Mouse (Mus musculus) neural tube, embryonic 11.5 days (tissue): ENCODE measurements at regions not wholly inside any gene's neighbourhood (a gene's known extent, or its start where the extent isn't known, plus 50 kb on each side); places are given as distances from the start of the nearest gene placed in this dataset.

Experiments
- ATAC-seq: fragments of 200-750 bp; cut with Nextera tagmentation; 2 replicates; pipeline ENCODE4 v1.8.0; 2017; ENCODE audit warnings: moderate number of reproducible peaks, mild to moderate bottlenecking, moderate TSS enrichment, moderate library complexity; ENCODE audit not compliant: insufficient read depth, low FRiP score, low TSS enrichment
- DNase-seq: peaks from one replicate; pipeline ENCODE4 v3.0.0-alpha.2; 2015; ENCODE audit warnings: low spot score
- H3K27ac ChIP-seq: fragments of 300-500 bp; sonication (generic); 2 replicates; pipeline ENCODE4 v1.5.1; 2014; ENCODE audit warnings: low read depth, mild to moderate bottlenecking, low read length
- H3K27me3 ChIP-seq: fragments of 300-500 bp; sonication (generic); 2 replicates; pipeline ENCODE4 v1.6.1; 2014; ENCODE audit warnings: mild to moderate bottlenecking, low read length, mixed read lengths; ENCODE audit not compliant: control insufficient read depth, insufficient read depth
- H3K36me3 ChIP-seq: fragments of 300-500 bp; sonication (generic); 2 replicates; pipeline ENCODE4 v1.6.1; 2014; ENCODE audit warnings: mild to moderate bottlenecking, low read length, moderate library complexity, mixed read lengths; ENCODE audit not compliant: control insufficient read depth, insufficient read depth
- H3K4me1 ChIP-seq: fragments of 300-500 bp; sonication (generic); 2 replicates; pipeline ENCODE4 v1.6.1; 2014; ENCODE audit warnings: low read length, mixed read lengths; ENCODE audit not compliant: control insufficient read depth, insufficient read depth
- H3K4me2 ChIP-seq: fragments of 300-500 bp; sonication (generic); 2 replicates; pipeline ENCODE4 v1.6.1; 2014; ENCODE audit warnings: low read depth, mild to moderate bottlenecking, moderate library complexity
- H3K4me3 ChIP-seq: fragments of 300-500 bp; sonication (generic); 2 replicates; pipeline ENCODE4 v1.5.1; 2014; ENCODE audit warnings: low read depth, low read length
- H3K9ac ChIP-seq: fragments of 300-500 bp; sonication (generic); 2 replicates; pipeline ENCODE4 v1.6.1; 2014; ENCODE audit warnings: mild to moderate bottlenecking, low read length
- H3K9me3 ChIP-seq: fragments of 300-500 bp; sonication (generic); 2 replicates; pipeline ENCODE4 v1.6.1; 2016; ENCODE audit warnings: low read length; ENCODE audit not compliant: control insufficient read depth
- WGBS: fragments of 180-500 bp; shearing (Covaris S2); extraction: QIAGEN DNeasy Blood & Tissue Kit; methylation state at CpG from one replicate; pipeline ENCODE4 v1.1.7; 2014; 5-methylcytosine and 5-hydroxymethylcytosine counted together

GRCm38 (mm10) chr5:106139109-106139508, 262.7 kb downstream of the Zfp326 start:
- no peaks in the 10 kb centered on the region for H3K4me1 ChIP-seq
- ATAC-seq (no peak), DNase-seq (no peak)
- no peak overlapping the region for H3K9ac ChIP-seq
- no peak overlapping the region for H3K4me3 ChIP-seq
- H3K27ac ChIP-seq: no peak overlapping the region
- H3K4me2 ChIP-seq: no peak overlapping the region
- H3K9me3 ChIP-seq: no peaks in the 10 kb centered on the region
- no peaks in the 10 kb centered on the region for H3K36me3 ChIP-seq
- no peaks in the 10 kb centered on the region for H3K27me3 ChIP-seq

DNA sequence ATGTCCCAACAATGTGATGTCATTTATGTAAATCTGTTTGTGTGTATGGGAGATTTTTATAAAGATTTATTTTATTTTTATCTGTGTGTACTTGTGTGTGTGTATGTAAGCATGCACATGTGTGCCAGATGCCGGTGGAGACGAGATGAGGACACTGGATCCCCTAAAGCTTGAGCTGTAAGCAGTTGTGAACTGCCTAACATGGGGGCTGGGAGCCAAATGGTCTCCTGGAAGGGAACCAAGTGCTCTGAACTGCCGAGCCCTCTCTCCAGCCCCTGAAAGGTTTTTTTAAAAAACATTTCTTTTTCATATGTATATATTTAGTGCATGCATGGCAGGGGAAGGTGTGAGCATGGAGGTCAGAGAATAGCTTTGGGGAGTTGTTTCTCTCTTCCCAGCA, 246.6 kb downstream of the Zfp326 start:
- WGBS: 67% methylated on average over 3 of the region's 3 CpGs
- Histone ChIP-seq H3K9ac (no peak overlapping the region), H3K9me3 (no peaks in the 10 kb centered on the region), H3K4me2 (no peak overlapping the region), H3K4me1 (no peaks in the 10 kb centered on the region), H3K4me3 (no peak overlapping the region), H3K27me3 (no peaks in the 10 kb centered on the region), H3K36me3 (no peaks in the 10 kb centered on the region), H3K27ac (no peak overlapping the region)
- no peak for ATAC-seq
- no peak for DNase-seq

GRCm38 (mm10) chr5:106119584-106119983, 243.2 kb downstream of the Zfp326 start:
- Histone ChIP-seq H3K27me3 (no peaks in the 10 kb centered on the region), H3K4me1 (no peaks in the 10 kb centered on the region), H3K9me3 (no peaks in the 10 kb centered on the region), H3K4me3 (no peak overlapping the region), H3K36me3 (no peaks in the 10 kb centered on the region), H3K4me2 (no peak overlapping the region), H3K9ac (no peak overlapping the region), H3K27ac (no peak overlapping the region)
- 61% methylated on average over 1 of the region's 1 CpGs for WGBS
- DNase-seq: no peak
- no peak for ATAC-seq

GRCm38 (mm10) chr5:106113186-106113585, 236.8 kb downstream of the Zfp326 start:
- no peak overlapping the region for H3K27ac ChIP-seq
- H3K9me3 ChIP-seq: no peaks in the 10 kb centered on the region
- H3K4me1 ChIP-seq: peaks cover 4% of the 10 kb centered on the region; the same call in 1 of the 2 replicates
- DNase-seq: no peak
- ATAC-seq: no peak
- no peak overlapping the region for H3K4me2 ChIP-seq
- 77% methylated on average over 3 of the region's 3 CpGs for WGBS
- H3K9ac ChIP-seq: no peak overlapping the region
- H3K36me3 ChIP-seq: no peaks in the 10 kb centered on the region
- H3K4me3 ChIP-seq: no peak overlapping the region
- no peaks in the 10 kb centered on the region for H3K27me3 ChIP-seq

DNA sequence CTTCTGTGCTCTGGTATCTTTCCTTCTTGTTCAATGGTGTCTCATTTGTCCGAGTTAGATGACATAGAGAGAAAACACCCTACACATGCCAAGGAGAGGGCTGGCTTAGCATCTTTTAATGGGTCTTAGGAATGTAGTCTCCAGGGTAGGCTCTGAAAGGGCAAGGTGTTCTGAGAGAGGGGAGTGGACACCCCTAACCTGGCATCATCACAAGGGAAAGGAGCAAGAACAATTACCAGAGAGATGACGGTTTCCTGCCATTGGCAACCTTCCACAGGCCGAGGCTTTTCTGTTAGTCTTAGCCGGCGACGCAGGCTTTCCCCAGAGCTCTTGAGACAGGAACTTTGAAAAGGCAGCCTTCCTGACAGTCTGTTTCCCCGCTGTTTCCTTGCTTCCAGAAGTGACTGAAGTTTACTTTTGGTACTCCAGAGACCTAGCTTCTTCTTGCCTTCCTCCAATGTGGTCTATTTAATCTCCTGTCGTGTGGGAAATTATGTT, 232.2 kb downstream of the Zfp326 start:
- Histone ChIP-seq H3K4me3 (no peak overlapping the region), H3K9me3 (no peaks in the 10 kb centered on the region), H3K27ac (no peak overlapping the region), H3K9ac (no peak overlapping the region), H3K4me1 (peaks cover 4% of the 10 kb centered on the region; the same call in 1 of the 2 replicates), H3K4me2 (no peak overlapping the region), H3K27me3 (no peaks in the 10 kb centered on the region), H3K36me3 (no peaks in the 10 kb centered on the region)
- ATAC-seq (no peak), DNase-seq (no peak)
- 84% methylated on average over 8 of the region's 8 CpGs for WGBS

DNA sequence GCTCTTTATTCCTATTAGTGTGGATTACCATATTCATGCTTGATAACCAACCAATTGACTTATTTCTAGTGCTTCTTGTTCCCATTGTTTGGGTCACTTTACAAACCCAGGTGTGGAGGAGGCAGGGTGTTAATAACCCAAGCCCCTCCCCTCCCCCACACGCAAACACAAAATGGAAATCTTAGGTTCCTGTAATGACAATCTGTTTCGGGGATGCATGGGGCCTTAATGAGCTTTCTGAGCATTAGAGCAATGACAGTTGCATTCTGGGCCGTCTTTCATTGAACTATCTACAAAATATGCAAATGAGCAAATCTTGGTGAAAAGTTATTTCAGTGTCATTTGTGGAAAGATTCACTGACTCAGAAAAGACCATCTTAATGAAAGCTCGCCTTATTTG, 225.9 kb downstream of the Zfp326 start:
- Histone ChIP-seq H3K9ac (no peak overlapping the region), H3K27me3 (no peaks in the 10 kb centered on the region), H3K36me3 (no peaks in the 10 kb centered on the region), H3K4me1 (no peaks in the 10 kb centered on the region), H3K4me2 (no peak overlapping the region), H3K9me3 (no peaks in the 10 kb centered on the region), H3K4me3 (no peak overlapping the region), H3K27ac (no peak overlapping the region)
- 88% methylated on average over 4 of the region's 4 CpGs for WGBS
- DNase-seq (no peak), ATAC-seq (no peak)

DNA sequence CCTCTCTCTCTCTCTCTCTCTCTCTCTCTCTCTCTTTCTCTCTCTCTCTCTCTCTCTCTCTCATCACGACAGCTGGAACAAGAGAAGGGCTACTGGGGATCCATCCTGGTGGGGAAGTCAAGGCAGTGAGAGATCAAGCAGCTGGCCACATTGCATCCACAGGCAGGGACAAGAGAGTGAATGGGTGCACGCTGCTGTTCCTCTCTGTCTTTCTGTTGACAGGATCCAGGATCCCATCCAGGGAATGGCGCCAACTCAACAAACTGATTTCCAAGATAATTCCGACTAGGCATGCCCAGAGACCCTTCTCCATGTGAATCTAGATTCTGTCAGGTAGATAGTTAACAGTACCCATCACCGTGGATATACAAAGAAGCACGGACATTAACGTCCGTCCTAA, 222.5 kb downstream of the Zfp326 start:
- DNase-seq (no peak), ATAC-seq (no peak)
- Histone ChIP-seq H3K4me1 (no peaks in the 10 kb centered on the region), H3K27ac (no peak overlapping the region), H3K9me3 (no peaks in the 10 kb centered on the region), H3K27me3 (no peaks in the 10 kb centered on the region), H3K9ac (no peak overlapping the region), H3K4me3 (no peak overlapping the region), H3K36me3 (no peaks in the 10 kb centered on the region), H3K4me2 (no peak overlapping the region)
- WGBS: 89% methylated on average over 8 of the region's 8 CpGs

DNA sequence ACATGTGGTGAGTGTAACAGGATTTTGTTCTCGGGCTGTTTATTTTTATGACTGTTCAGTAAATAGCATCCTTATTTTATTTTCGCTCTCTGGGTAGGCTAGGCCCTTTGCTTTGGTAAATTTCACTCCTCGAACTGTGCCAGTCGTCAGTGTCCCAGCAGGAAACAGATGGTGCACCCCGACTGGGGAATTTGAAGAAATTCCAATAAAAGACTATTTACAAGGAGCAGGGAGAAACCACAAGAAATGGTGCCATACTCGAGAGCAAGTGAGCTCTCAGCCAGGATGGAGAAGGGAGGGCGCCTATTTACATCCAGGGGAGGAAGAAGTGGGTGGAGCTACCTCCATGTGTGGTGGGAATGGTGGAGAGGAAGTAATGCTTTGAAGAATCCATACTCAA, 213.0 kb downstream of the Zfp326 start:
- WGBS: 72% methylated on average over 7 of the region's 7 CpGs
- Histone ChIP-seq H3K36me3 (no peaks in the 10 kb centered on the region), H3K4me2 (no peak overlapping the region), H3K9me3 (0 out of 2 replicates have a peak, but pooled peaks cover 2% of the 10 kb centered on the region), H3K9ac (no peak overlapping the region), H3K4me1 (no peaks in the 10 kb centered on the region), H3K27me3 (no peaks in the 10 kb centered on the region), H3K27ac (no peak overlapping the region), H3K4me3 (no peak overlapping the region)
- ATAC-seq (no peak), DNase-seq (no peak)

- H3K36me3 ChIP-seq: no peaks in the 10 kb centered on the region
- no peak overlapping the region for H3K27ac ChIP-seq
- DNase-seq (no peak), ATAC-seq (no peak)
- WGBS: 84% methylated on average over 5 of the region's 5 CpGs
- no peaks in the 10 kb centered on the region for H3K4me1 ChIP-seq
- no peak overlapping the region for H3K9ac ChIP-seq
- no peak overlapping the region for H3K4me3 ChIP-seq
- no peaks in the 10 kb centered on the region for H3K27me3 ChIP-seq
- H3K4me2 ChIP-seq: no peak overlapping the region
- H3K9me3 ChIP-seq: 0 out of 2 replicates have a peak, but pooled peaks cover 2% of the 10 kb centered on the region
Measured at GRCm38 (mm10) chr5:106088478-106089185, 212.3 kb downstream of the Zfp326 start.
